Mouse (Mus musculus) hindbrain, embryonic 10.5 days (tissue): ENCODE data around the gene Sgms1. TPM values are rescaled to one million over a fixed set of nuclear protein-coding genes. Genes with fewer than 3 reads are reported as not detected.

ENCODE experiments used
- DNase-seq: peaks from one replicate; pipeline ENCODE4 v3.0.0-alpha.2; 2017; ENCODE audit warnings: low spot score
- H3K27ac ChIP-seq: fragments of 300-500 bp; sonication (generic); 2 replicates; pipeline ENCODE4 v1.5.1; 2016; ENCODE audit warnings: mild to moderate bottlenecking, moderate library complexity
- H3K27me3 ChIP-seq: fragments of 300-500 bp; sonication (generic); 2 replicates; pipeline ENCODE4 v1.6.1; 2016; ENCODE audit warnings: mild to moderate bottlenecking; ENCODE audit not compliant: poor library complexity, insufficient read depth, severe bottlenecking
- H3K36me3 ChIP-seq: fragments of 300-500 bp; sonication (generic); 2 replicates; pipeline ENCODE4 v1.6.1; 2016; ENCODE audit warnings: mild to moderate bottlenecking, moderate library complexity
- H3K4me1 ChIP-seq: fragments of 300-500 bp; sonication (generic); replicated peaks from 2 replicates; pipeline ENCODE4 v1.6.1; 2016; ENCODE audit warnings: mild to moderate bottlenecking
- H3K4me3 ChIP-seq: fragments of 300-500 bp; sonication (generic); 2 replicates; pipeline ENCODE4 v1.5.1; 2016; ENCODE audit warnings: mild to moderate bottlenecking, moderate library complexity
- H3K9me3 ChIP-seq: fragments of 300-500 bp; sonication (generic); 2 replicates; pipeline ENCODE4 v1.6.1; 2016; ENCODE audit warnings: mild to moderate bottlenecking, moderate library complexity
- WGBS: fragments of 180-500 bp; shearing (Covaris S2); methylation state at CpG from one replicate; pipeline ENCODE4 v1.1.7; 2016; 5-methylcytosine and 5-hydroxymethylcytosine counted together
- polyA plus RNA-seq: library from polyadenylated mRNA; unstranded; fragments of >200 nt; fragmentation: Nextera tagmentation; extraction: Ambion mirVana; gene quantifications from 2 replicates; pipeline ENCODE4 v1.2.1, GENCODE M21; 2016

Sgms1 gene
- polyA plus RNA-seq, 1 experiment from 2014 or later = 14.4 TPM

DNA sequence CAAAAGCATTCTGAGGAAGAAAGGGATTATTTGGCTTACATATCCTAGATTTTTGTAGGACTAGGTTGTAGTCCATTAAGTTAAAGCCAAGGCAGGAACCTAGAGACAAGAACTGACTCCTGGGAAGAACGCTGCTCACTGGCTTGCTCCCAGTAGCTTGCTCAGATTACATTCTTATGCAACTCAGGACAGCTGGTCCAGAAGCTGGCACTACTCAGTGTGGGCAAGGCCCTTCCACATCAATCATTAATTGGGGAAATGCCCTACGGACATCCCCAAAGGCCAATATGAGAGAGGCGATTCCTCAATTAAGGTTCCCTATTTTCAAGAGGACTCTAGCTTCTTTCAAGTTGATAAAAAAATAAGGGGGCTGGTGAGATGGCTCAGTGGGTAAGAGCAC, 80.2 kb downstream of the Sgms1 start:
- no peaks in the 10 kb centered on the region for H3K9me3 ChIP-seq
- no peaks in the 10 kb centered on the region for H3K27me3 ChIP-seq
- H3K36me3 ChIP-seq = no peaks in the 10 kb centered on the region
- no peak overlapping the region for H3K4me3 ChIP-seq
- DNase-seq = no peak
- no peak overlapping the region for H3K27ac ChIP-seq
- peaks cover 7% of the 10 kb centered on the region; the same call in 1 of the 2 replicates for H3K4me1 ChIP-seq
- 92% methylated on average over 3 of the region's 3 CpGs for WGBS

GRCm38 (mm10) chr19:32308311-32308710, 81.2 kb downstream of the Sgms1 start:
- Histone ChIP-seq H3K4me1 (peaks cover 7% of the 10 kb centered on the region; the same call in 1 of the 2 replicates), H3K27me3 (no peaks in the 10 kb centered on the region), H3K27ac (no peak overlapping the region), H3K36me3 (no peaks in the 10 kb centered on the region), H3K4me3 (no peak overlapping the region), H3K9me3 (no peaks in the 10 kb centered on the region)
- no peak for DNase-seq
- 83% methylated on average over 3 of the region's 3 CpGs for WGBS

DNA sequence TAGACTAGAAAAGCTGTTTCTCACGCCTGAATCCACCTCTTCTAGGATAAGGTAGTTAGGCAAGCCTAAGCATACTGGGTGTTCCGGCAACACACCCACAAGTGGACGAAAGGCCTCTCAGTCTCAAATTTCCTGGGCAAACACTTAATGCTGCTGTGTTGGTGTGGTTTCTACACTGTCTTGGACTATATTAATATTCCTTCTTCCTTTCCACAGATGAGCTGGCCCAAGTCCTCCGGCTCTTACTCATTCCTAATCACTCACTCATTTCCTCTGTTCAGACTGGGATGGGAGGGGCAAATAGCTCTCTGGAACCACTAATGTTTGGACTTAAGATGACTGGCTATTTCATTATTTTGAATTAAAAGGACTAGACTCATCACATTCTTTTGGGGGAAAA, 84.6 kb downstream of the Sgms1 start:
- peaks cover 7% of the 10 kb centered on the region; the same call in 1 of the 2 replicates for H3K4me1 ChIP-seq
- no peaks in the 10 kb centered on the region for H3K9me3 ChIP-seq
- no peak overlapping the region for H3K27ac ChIP-seq
- no peaks in the 10 kb centered on the region for H3K27me3 ChIP-seq
- DNase-seq = no peak
- H3K4me3 ChIP-seq = no peak overlapping the region
- WGBS = 69% methylated on average over 4 of the region's 4 CpGs
- no peaks in the 10 kb centered on the region for H3K36me3 ChIP-seq

DNA sequence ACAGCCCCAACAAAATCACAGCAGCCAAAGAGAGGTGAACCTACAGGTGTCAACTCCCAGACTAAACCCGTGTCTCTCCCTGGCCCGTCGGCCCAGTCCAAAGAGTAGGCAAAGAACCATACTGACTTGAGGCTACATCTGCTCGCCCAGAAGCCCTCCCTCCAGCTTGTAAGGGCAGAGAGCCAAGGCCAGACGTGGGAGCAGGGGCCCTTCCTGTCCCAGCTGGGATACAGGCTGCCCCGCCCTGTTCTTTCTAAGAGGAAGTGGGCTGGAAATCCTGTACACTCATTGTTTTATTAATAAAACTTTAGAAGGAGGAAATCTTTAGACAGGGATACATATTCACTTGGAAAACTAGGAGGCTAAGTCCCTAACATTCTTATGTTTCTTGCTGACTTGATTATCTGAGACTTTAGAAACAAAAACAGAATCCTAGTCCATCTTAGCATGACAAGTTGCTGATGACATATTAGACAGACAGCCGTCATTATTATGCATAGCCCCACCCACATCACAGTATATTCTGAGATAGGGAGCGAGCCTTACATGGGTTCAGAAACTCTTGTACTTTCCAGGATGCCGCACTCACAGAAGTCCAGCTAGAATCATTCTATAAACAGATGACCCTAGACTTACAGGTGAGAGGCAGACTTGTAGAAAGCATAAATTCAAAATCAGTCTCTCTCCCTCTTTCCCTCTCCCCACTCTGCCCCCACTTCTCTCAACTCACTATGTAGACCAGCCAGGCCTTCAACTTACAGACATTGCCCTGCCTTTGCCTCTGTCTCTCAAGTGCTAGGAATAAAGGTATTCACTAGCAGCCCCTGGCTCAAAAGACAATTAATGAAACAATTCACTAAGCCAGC, 85.3 kb downstream of the Sgms1 start:
- Histone ChIP-seq H3K27ac (no peak overlapping the region), H3K4me1 (peaks cover 7% of the 10 kb centered on the region; the same call in 1 of the 2 replicates), H3K36me3 (no peaks in the 10 kb centered on the region), H3K27me3 (no peaks in the 10 kb centered on the region), H3K9me3 (no peaks in the 10 kb centered on the region), H3K4me3 (no peak overlapping the region)
- 83% methylated on average over 9 of the region's 9 CpGs for WGBS
- DNase-seq = no peak

GRCm38 (mm10) chr19:32302835-32303381, 86.6 kb downstream of the Sgms1 start:
- Histone ChIP-seq H3K4me1 (peaks cover 7% of the 10 kb centered on the region; the same call in 1 of the 2 replicates), H3K4me3 (no peak overlapping the region), H3K27me3 (no peaks in the 10 kb centered on the region), H3K27ac (no peak overlapping the region), H3K9me3 (no peaks in the 10 kb centered on the region), H3K36me3 (no peaks in the 10 kb centered on the region)
- no peak for DNase-seq
- 91% methylated on average over 5 of the region's 5 CpGs for WGBS

GRCm38 (mm10) chr19:32301568-32301967, 87.9 kb downstream of the Sgms1 start:
- WGBS = 93% methylated on average over 3 of the region's 3 CpGs
- DNase-seq = no peak
- Histone ChIP-seq H3K9me3 (no peaks in the 10 kb centered on the region), H3K27me3 (no peaks in the 10 kb centered on the region), H3K36me3 (no peaks in the 10 kb centered on the region), H3K4me1 (peaks cover 9% of the 10 kb centered on the region; the same call in 1 of the 2 replicates), H3K27ac (no peak overlapping the region), H3K4me3 (no peak overlapping the region)

GRCm38 (mm10) chr19:32298221-32298620, 91.3 kb downstream of the Sgms1 start:
- H3K36me3 ChIP-seq = no peaks in the 10 kb centered on the region
- no peak for DNase-seq
- peaks cover 8% of the 10 kb centered on the region; the same call in 1 of the 2 replicates for H3K4me1 ChIP-seq
- no peak overlapping the region for H3K27ac ChIP-seq
- H3K9me3 ChIP-seq = no peaks in the 10 kb centered on the region
- H3K4me3 ChIP-seq = no peak overlapping the region
- 82% methylated on average over 7 of the region's 7 CpGs for WGBS
- no peaks in the 10 kb centered on the region for H3K27me3 ChIP-seq

- Histone ChIP-seq H3K27me3 (no peaks in the 10 kb centered on the region), H3K4me1 (peaks cover 13% of the 10 kb centered on the region; the same call in 1 of the 2 replicates), H3K4me3 (no peak overlapping the region), H3K36me3 (no peaks in the 10 kb centered on the region), H3K9me3 (no peaks in the 10 kb centered on the region), H3K27ac (no peak overlapping the region)
- 87% methylated on average over 7 of the region's 7 CpGs for WGBS
- DNase-seq = no peak
These were observed 92.7 kb downstream of the Sgms1 start for GRCm38 (mm10) chr19:32296863-32297262.

- no peak overlapping the region for H3K27ac ChIP-seq
- H3K27me3 ChIP-seq = no peaks in the 10 kb centered on the region
- H3K4me3 ChIP-seq = no peak overlapping the region
- DNase-seq = no peak
- H3K36me3 ChIP-seq = no peaks in the 10 kb centered on the region
- H3K9me3 ChIP-seq = no peaks in the 10 kb centered on the region
- H3K4me1 ChIP-seq = peaks cover 13% of the 10 kb centered on the region; the same call in 1 of the 2 replicates
- WGBS = 92% methylated on average over 7 of the region's 7 CpGs
These were observed 93.9 kb downstream of the Sgms1 start for GRCm38 (mm10) chr19:32295581-32295980.

DNA sequence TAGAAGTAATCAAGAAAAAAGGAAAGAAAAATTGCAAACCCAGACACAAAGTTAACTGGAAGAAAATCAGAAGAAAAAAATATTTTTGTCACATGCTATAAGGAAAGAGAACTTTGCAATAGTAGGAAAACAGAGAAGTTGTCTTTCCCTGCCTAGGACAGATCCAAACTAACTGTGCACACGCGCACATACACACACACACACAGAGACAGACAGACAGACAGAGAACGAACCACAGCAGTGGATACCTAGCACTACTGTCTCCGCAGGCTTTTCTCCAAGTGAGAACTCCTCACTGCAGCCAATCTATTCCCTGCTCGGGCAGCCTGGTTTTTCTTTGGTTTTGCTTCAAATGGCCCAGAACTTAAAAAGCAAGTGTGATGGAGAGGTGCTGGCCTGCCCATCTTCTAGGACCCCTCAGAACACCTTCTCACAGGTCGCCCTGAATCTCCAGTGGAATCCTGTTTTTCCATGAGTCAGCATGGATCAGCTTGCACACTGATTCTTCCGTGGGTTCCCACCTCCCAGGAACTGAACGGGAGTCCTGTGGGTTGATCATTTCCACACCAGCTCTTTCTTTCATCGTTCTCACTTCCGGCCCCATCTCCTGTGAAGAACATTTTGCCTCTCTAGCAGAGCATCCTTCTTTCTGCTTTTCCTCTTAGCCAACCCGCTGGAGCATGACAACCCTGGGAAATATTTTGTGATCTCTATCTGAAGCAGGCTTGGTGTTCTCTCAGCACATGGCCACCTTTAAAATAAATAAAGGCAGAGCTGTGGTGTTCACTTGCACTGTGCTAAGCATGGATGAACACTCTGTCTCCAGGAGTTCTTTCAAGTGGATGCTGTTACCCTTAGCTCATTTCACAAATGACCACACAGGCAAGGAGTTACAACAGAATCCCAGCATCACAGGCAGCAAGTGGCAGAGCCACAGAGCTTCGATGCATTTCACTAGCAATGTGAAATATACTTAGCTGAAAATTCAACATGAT, 96.4 kb downstream of the Sgms1 start:
- H3K9me3 ChIP-seq = no peaks in the 10 kb centered on the region
- no peak for DNase-seq
- no peak overlapping the region for H3K4me3 ChIP-seq
- no peak overlapping the region for H3K27ac ChIP-seq
- no peaks in the 10 kb centered on the region for H3K36me3 ChIP-seq
- no peaks in the 10 kb centered on the region for H3K27me3 ChIP-seq
- WGBS = 84% methylated on average over 12 of the region's 12 CpGs
- peaks cover 25% of the 10 kb centered on the region; the same call in 1 of the 2 replicates for H3K4me1 ChIP-seq

DNA sequence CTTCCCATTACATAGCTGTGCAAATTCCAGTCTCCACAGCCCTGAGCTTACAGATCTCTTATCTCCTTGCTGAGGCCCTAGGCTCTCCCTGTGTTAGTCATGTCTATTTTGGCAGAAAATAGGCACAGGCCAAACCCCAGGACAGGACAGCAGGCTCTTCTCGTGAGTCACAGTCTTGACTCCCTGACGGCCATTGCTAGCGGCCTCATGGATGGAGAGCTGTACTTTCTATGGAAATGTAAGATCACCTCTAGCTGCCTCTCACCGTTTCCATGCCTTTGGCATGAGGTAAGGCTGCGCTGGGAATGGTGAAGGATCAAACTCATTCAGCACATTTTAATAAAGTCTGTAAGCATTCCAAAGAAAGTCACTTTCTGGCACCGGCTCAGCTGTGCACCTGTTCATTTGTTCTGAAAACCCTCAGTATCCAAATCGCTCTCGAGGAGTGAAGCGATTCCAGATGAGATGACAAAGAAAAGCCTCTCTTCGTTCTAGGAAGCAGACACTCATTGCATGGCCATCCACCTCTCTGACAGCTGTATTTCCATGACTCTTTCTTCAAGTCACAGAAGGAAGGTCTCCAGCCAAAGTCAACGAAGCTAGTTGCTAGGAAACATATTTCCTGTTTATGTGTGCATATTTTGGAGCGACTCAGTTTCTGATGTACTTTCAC, 97.3 kb downstream of the Sgms1 start:
- H3K4me1 ChIP-seq = peaks cover 25% of the 10 kb centered on the region; the same call in 1 of the 2 replicates
- H3K27ac ChIP-seq = no peak overlapping the region
- no peaks in the 10 kb centered on the region for H3K9me3 ChIP-seq
- WGBS = 87% methylated on average over 12 of the region's 12 CpGs
- H3K27me3 ChIP-seq = no peaks in the 10 kb centered on the region
- DNase-seq = no peak
- H3K4me3 ChIP-seq = no peak overlapping the region
- no peaks in the 10 kb centered on the region for H3K36me3 ChIP-seq

DNA sequence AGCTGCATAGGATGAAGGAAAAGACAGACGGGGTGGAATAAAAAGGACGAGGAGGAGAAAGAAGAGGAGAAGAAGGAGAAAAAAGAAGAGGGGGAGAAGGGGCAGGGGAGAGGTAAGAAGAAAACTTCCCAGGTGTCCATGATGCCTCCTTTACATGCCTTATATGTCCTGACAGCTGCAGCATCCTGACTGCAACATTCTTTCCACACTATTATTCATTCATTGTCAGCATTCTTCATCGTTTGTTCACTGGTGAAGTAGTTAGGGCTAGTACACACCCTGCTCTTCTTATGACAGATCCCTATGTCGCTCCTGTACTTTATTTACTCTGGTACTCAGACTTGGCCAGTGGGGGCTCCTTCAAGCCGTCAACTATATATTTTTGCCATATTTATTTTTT, 98.4 kb downstream of the Sgms1 start:
- Histone ChIP-seq H3K9me3 (no peaks in the 10 kb centered on the region), H3K4me3 (no peak overlapping the region), H3K27me3 (no peaks in the 10 kb centered on the region), H3K4me1 (peaks cover 23% of the 10 kb centered on the region; the same call in 1 of the 2 replicates), H3K27ac (no peak overlapping the region), H3K36me3 (no peaks in the 10 kb centered on the region)
- WGBS = 93% methylated on average over 5 of the region's 5 CpGs
- no peak for DNase-seq
